Mouse (Mus musculus) right cerebral cortex, postnatal 25 days (tissue): Measurements from ENCODE around the gene Tbx5.
"Not testable (repeated sequence)": the region's sequence is repeated elsewhere in the genome, so short reads cannot be mapped to it uniquely, and the experiment has no call there.

ENCODE experiments used
- DNase-seq: peaks from one replicate; pipeline ENCODE4 v3.0.0; 2022

Gene Tbx5

GRCm38 (mm10) chr5:119844366-119844765, 11.9 kb downstream of the Tbx5 start:
- no peak for DNase-seq

- DNase-seq: no peak
Measured at GRCm38 (mm10) chr5:119844994-119845393, 12.5 kb downstream of the Tbx5 start.

- DNase-seq: no peak
Measured at GRCm38 (mm10) chr5:119857052-119857451, 24.6 kb downstream of the Tbx5 start.

- DNase-seq: no peak
Measured at GRCm38 (mm10) chr5:119861301-119861700, 28.8 kb downstream of the Tbx5 start.

- DNase-seq: no peak
Measured at GRCm38 (mm10) chr5:119862431-119862830, 30.0 kb downstream of the Tbx5 start.

- DNase-seq: peak; percentile 26
Measured at GRCm38 (mm10) chr5:119866277-119867235, 34.1 kb downstream of the Tbx5 start.

GRCm38 (mm10) chr5:119867986-119868385, 35.5 kb downstream of the Tbx5 start:
- no peak for DNase-seq

- DNase-seq: no peak
Measured at GRCm38 (mm10) chr5:119875421-119875820, 43.0 kb downstream of the Tbx5 start.

GRCm38 (mm10) chr5:119877185-119877584, 44.7 kb downstream of the Tbx5 start:
- no peak for DNase-seq

- DNase-seq: no peak
Measured at GRCm38 (mm10) chr5:119885595-119885994, 53.1 kb downstream of the Tbx5 start.

GRCm38 (mm10) chr5:119887381-119887780, 54.9 kb downstream of the Tbx5 start:
- DNase-seq: peak; percentile 14

GRCm38 (mm10) chr5:119891960-119892359, 59.5 kb downstream of the Tbx5 start:
- DNase-seq: no peak

- no peak for DNase-seq
Measured at GRCm38 (mm10) chr5:119893060-119893459, 60.6 kb downstream of the Tbx5 start.

- DNase-seq: no peak
Measured at GRCm38 (mm10) chr5:119896605-119897004, 64.1 kb downstream of the Tbx5 start.

- DNase-seq: peak; percentile 65
Measured at GRCm38 (mm10) chr5:119916551-119917171, 84.2 kb downstream of the Tbx5 start.

GRCm38 (mm10) chr5:119918381-119918780, 85.9 kb downstream of the Tbx5 start:
- DNase-seq: not testable (repeated sequence)

- DNase-seq: no peak
Measured at GRCm38 (mm10) chr5:119920941-119921340, 88.5 kb downstream of the Tbx5 start.

- no peak for DNase-seq
Measured at GRCm38 (mm10) chr5:119922229-119922628, 89.8 kb downstream of the Tbx5 start.
